Mouse (Mus musculus): ENCODE data around the gene Rftn1. TPM values are rescaled to one million over a fixed set of nuclear protein-coding genes. Genes with fewer than 3 reads are reported as not detected.
"Not testable (repeated sequence)": the region's sequence is repeated elsewhere in the genome, so short reads cannot be mapped to it uniquely, and the experiment has no call there.

Gene Rftn1
- polyA plus RNA-seq, 1 experiment: 6.8 TPM

GRCm38 (mm10) chr17:50124708-50125107 is 65.8 kb downstream of the Rftn1 start:
- Histone ChIP-seq H3K9me3 (no peaks in the 10 kb centered on the region), H3K36me3 (replicated peaks; ENCODE audit: low read length) (no peaks in the 10 kb centered on the region)

DNA sequence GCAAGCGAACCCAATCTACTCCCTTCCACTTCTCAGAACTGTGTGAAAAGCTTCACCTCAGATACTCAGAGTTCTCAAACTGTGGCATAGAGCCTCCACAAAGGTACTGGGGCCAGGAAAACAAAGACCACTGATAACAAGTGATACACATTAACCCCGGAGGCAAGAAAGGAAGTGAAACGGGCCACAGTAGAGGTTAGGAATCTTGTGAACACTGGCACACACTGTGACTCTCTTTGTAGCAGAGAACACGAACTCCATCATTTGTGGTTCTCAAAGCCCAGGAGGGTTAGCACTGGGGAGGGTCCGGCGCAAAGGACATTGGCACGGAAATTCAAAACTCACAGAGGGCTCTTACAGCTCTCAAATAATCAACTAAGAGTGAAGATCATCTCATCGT is 67.9 kb downstream of the Rftn1 start:
- Histone ChIP-seq H3K9me3 (no peaks in the 10 kb centered on the region), H3K36me3 (replicated peaks; ENCODE audit: low read length) (no peaks in the 10 kb centered on the region), H3K4me3 (replicated peaks) (no peak overlapping the region), H3K27me3 (replicated peaks) (no peaks in the 10 kb centered on the region), H3K4me1 (peaks cover 9% of the 10 kb centered on the region; the same call in 1 of the 2 replicates)
- no peak for TF ChIP-seq FLI1 (IDR thresholded peaks at IDR 0.05; ENCODE audit: low read length)

More at GRCm38 (mm10) chr17:50124708-50125107, 65.8 kb downstream of the Rftn1 start:
- no peak for TF ChIP-seq GATA1 (IDR thresholded peaks at IDR 0.05; ENCODE audit: borderline replicate concordance, low read length)
- TF ChIP-seq FLI1 (IDR thresholded peaks at IDR 0.05; ENCODE audit: low read length): no peak
- H3K4me1 ChIP-seq: peaks cover 9% of the 10 kb centered on the region; the same call in 1 of the 2 replicates
- no peaks in the 10 kb centered on the region for H3K27me3 ChIP-seq (replicated peaks)
- no peak overlapping the region for H3K4me3 ChIP-seq (replicated peaks)

DNA sequence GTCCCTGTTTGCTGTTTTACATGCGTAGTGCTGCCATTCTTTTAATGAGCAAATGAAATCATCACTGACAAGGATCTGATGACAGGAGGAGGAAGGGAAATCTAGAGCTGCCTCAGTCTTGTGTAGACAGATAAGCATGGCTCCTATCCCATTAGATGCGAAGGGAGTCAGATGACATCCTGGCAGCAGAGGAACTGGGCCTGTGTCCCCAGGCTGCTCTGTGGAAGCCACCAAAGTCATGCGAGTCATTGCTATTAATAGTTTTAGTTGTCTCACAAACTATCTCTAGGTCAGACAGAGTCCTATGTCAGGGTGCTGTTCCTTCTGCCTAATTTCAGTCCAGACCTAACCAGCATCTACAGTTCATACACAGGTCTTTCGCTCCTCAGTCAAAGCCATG is 70.4 kb downstream of the Rftn1 start:
- H3K36me3 ChIP-seq (replicated peaks; ENCODE audit: low read length): no peaks in the 10 kb centered on the region
- no peak overlapping the region for H3K4me3 ChIP-seq (replicated peaks)
- H3K4me1 ChIP-seq: peaks cover 5% of the 10 kb centered on the region; the same call in 1 of the 2 replicates
- peaks cover 2% of the 10 kb centered on the region for H3K27me3 ChIP-seq (replicated peaks)
- TF ChIP-seq FLI1 (IDR thresholded peaks at IDR 0.05; ENCODE audit: low read length) (no peak), GATA1 (IDR thresholded peaks at IDR 0.05; ENCODE audit: borderline replicate concordance, low read length) (no peak)
- H3K9me3 ChIP-seq: no peaks in the 10 kb centered on the region

- peaks cover 2% of the 10 kb centered on the region for H3K27me3 ChIP-seq (replicated peaks)
- H3K4me1 ChIP-seq: peaks cover 4% of the 10 kb centered on the region; the same call in 1 of the 2 replicates
- TF ChIP-seq GATA1 (IDR thresholded peaks at IDR 0.05; ENCODE audit: borderline replicate concordance, low read length) (no peak), FLI1 (IDR thresholded peaks at IDR 0.05; ENCODE audit: low read length) (no peak)
- no peaks in the 10 kb centered on the region for H3K36me3 ChIP-seq (replicated peaks; ENCODE audit: low read length)
- H3K4me3 ChIP-seq (replicated peaks): no peak overlapping the region
- peaks cover 4% of the 10 kb centered on the region; the same call in 1 of the 2 replicates for H3K9me3 ChIP-seq
Observed at GRCm38 (mm10) chr17:50117461-50117860, 73.0 kb downstream of the Rftn1 start.

GRCm38 (mm10) chr17:50116980-50117379 is 73.5 kb downstream of the Rftn1 start:
- H3K27me3 ChIP-seq (replicated peaks): peaks cover 2% of the 10 kb centered on the region
- H3K9me3 ChIP-seq: peaks cover 4% of the 10 kb centered on the region; the same call in 1 of the 2 replicates
- H3K4me3 ChIP-seq (replicated peaks): no peak overlapping the region
- peaks cover 4% of the 10 kb centered on the region; the same call in 1 of the 2 replicates for H3K4me1 ChIP-seq
- TF ChIP-seq GATA1 (IDR thresholded peaks at IDR 0.05; ENCODE audit: borderline replicate concordance, low read length) (no peak), FLI1 (IDR thresholded peaks at IDR 0.05; ENCODE audit: low read length) (no peak)
- no peaks in the 10 kb centered on the region for H3K36me3 ChIP-seq (replicated peaks; ENCODE audit: low read length)

DNA sequence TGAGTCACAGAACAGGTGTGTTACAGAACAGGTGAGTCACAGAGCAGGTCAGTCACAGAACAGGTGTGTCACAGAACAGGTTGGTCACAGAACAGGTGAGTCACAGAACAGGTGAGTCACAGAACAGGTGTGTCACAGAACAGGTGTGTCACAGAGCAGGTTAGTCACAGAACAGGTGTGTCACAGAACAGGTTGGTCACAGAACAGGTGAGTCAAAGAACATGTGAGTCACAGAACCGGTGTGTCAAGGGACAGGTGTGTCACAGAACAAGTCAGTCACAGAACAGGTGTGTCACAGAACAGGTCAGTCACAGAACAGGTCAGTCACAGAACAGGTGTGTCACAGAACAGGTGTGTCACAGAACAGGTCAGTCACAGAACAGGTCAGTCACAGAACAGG is 74.1 kb downstream of the Rftn1 start:
- H3K9me3 ChIP-seq; H3K4me3 ChIP-seq (replicated peaks); H3K27me3 ChIP-seq (replicated peaks); H3K4me1 ChIP-seq; H3K36me3 ChIP-seq (replicated peaks; ENCODE audit: low read length): not testable (repeated sequence)

DNA sequence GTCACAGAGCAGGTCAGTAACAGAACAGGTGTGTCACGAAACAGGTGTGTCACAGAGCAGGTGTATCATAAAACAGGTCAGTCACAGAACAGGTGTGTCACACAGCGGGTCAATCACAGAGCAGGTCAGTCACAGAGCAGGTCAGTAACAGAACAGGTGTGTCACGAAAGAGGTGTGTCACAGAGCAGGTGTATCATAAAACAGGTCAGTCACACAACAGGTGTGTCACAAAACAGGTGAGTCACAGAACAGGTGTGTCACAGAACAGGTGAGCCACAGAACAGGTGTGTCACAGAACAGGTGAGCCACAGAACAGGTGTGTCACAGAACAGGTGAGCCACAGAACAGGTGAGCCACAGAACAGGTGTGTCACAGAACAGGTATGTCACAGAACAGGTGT is 74.8 kb downstream of the Rftn1 start:
- H3K27me3 ChIP-seq (replicated peaks); H3K36me3 ChIP-seq (replicated peaks; ENCODE audit: low read length); H3K4me1 ChIP-seq; H3K4me3 ChIP-seq (replicated peaks); H3K9me3 ChIP-seq: not testable (repeated sequence)

DNA sequence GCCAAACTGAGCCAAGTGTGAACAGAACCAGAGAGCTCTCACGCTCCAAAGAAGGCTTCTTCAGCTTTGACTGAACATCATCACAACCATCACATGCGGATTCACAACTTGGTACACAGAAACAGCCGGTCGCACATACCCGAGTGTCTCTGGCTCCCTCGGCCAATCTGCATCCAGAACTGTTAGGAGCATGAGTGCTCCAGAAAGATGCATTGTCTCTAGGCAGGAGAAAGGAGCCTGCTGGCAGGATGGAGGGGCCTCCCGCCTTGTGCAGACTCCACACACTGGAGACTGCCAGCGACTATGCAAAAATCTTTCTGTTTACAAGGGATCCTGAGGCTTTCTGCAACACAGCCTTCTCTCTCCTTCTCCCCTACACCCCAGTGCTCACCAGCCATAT is 75.8 kb downstream of the Rftn1 start:
- Histone ChIP-seq H3K4me1 (no peaks in the 10 kb centered on the region; the same call in 1 of the 2 replicates), H3K9me3 (peaks cover 4% of the 10 kb centered on the region; the same call in 1 of the 2 replicates), H3K4me3 (replicated peaks) (no peak overlapping the region), H3K27me3 (replicated peaks) (peaks cover 2% of the 10 kb centered on the region), H3K36me3 (replicated peaks; ENCODE audit: low read length) (no peaks in the 10 kb centered on the region)
- no peak for TF ChIP-seq GATA1 (IDR thresholded peaks at IDR 0.05; ENCODE audit: borderline replicate concordance, low read length)

DNA sequence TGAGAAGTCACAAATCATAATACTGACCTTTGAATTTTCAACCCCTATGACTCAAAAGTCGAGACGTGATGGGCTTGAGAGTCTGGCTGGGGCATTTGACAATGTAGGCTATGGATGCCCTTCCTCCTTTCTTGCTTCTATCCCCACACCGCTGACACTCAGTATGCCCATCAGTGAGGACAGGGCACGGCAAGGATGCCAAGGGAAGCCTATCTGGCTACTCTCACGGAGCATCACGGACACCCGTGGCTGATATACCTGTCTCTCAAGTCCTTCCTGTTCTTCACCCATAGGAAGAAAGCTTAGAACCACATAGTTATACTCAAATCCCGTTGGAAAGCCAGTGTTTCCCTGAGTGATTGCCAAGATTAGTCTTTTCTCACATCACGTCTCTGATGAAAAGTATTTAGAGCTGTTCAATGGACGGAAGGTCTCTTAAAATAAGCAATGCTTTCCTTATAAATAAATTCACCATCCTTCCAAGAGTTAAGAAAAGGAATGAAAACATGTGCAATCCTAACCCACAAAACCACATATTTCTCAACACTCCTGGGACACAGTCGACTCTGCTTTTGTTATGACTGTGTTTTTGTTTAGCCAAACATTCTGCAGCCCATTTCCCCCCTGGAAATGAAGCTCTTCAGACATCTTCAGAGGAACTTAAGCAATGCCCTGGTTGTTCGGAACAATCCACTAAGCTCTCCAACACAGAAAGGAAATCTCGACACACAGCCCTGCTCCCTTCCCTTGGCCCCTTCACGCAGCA is 79.6 kb downstream of the Rftn1 start:
- TF ChIP-seq GATA1 (IDR thresholded peaks at IDR 0.05; ENCODE audit: borderline replicate concordance, low read length) (no peak), FLI1 (IDR thresholded peaks at IDR 0.05; ENCODE audit: low read length) (no peak)

DNA sequence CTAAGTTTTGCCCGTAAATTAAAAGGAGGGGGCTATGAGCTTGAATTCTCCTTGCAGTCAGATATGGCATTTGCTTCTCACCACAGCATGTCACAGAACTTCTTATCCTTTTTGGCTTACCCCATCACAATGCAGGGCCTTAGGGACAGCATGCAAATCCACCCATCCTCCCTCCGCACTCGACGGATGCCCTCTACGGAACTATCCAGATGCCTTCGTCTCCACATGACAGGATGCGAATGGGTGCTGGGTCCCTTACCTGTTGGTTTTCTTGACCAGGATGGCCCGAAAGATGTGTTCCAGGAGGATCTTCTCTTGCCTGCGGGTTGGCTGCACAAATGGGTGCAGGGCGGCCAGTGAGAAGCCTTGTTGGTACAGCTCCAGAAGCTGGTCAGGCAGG is 83.7 kb downstream of the Rftn1 start:
- peaks cover 9% of the 10 kb centered on the region for H3K36me3 ChIP-seq (replicated peaks; ENCODE audit: low read length)
- no peaks in the 10 kb centered on the region for H3K4me1 ChIP-seq
- peaks cover 2% of the 10 kb centered on the region for H3K27me3 ChIP-seq (replicated peaks)
- H3K9me3 ChIP-seq: peaks cover 5% of the 10 kb centered on the region; the same call in 1 of the 2 replicates
- H3K4me3 ChIP-seq (replicated peaks): no peak overlapping the region
- no peak for TF ChIP-seq GATA1 (IDR thresholded peaks at IDR 0.05; ENCODE audit: borderline replicate concordance, low read length)
- TF ChIP-seq FLI1 (IDR thresholded peaks at IDR 0.05; ENCODE audit: low read length): no peak

More for the DNA sequence above, 79.6 kb downstream of the Rftn1 start:
- H3K27me3 ChIP-seq (replicated peaks): peaks cover 2% of the 10 kb centered on the region
- no peaks in the 10 kb centered on the region for H3K4me1 ChIP-seq
- peaks cover 5% of the 10 kb centered on the region for H3K36me3 ChIP-seq (replicated peaks; ENCODE audit: low read length)
- H3K9me3 ChIP-seq: peaks cover 8% of the 10 kb centered on the region
- no peak overlapping the region for H3K4me3 ChIP-seq (replicated peaks)

Data from megakaryocyte, embryonic 14.5 days (primary cell).